Mouse (Mus musculus) erythroblast, embryonic 14.5 days (primary cell): ENCODE data around the gene Mcat. TPM values are rescaled to one million over a fixed set of nuclear protein-coding genes. Genes with fewer than 3 reads are reported as not detected.

Experiments
- H3K27me3 ChIP-seq: 2 replicates; pipeline ENCODE4 v1.6.1; 2012; ENCODE audit warnings: inconsistent platforms; ENCODE audit not compliant: control insufficient read depth
- H3K36me3 ChIP-seq: 2 replicates; pipeline ENCODE4 v1.6.1; 2012; ENCODE audit warnings: mild to moderate bottlenecking, inconsistent platforms; ENCODE audit not compliant: control insufficient read depth
- H3K4me1 ChIP-seq: 2 replicates; pipeline ENCODE4 v1.6.1; 2012; ENCODE audit warnings: inconsistent platforms; ENCODE audit not compliant: control insufficient read depth
- H3K4me3 ChIP-seq: replicated peaks from 2 replicates; pipeline ENCODE3; 2012; ENCODE audit warnings: moderate library complexity, mild to moderate bottlenecking, inconsistent platforms
- H3K9me3 ChIP-seq: 2 replicates; pipeline ENCODE4 v1.6.1; 2012; ENCODE audit warnings: low read length, inconsistent platforms, mixed read lengths; ENCODE audit not compliant: control insufficient read depth
- GATA1 ChIP-seq: IDR thresholded peaks from 2 replicates; pipeline ENCODE4 v1.6.1; 2012; ENCODE audit warnings: low read length, inconsistent platforms, mixed read lengths
- TAL1 ChIP-seq: IDR thresholded peaks from 3 replicates; pipeline ENCODE4 v1.6.1; 2012; ENCODE audit warnings: low read length, inconsistent platforms, mixed read lengths
- polyA plus RNA-seq: library from polyadenylated mRNA; stranded (reverse); fragments of >175 nt; gene quantifications from 2 replicates; pipeline ENCODE4 v1.2.3, GENCODE M21; 2012

Mcat gene
- polyA plus RNA-seq, 1 experiment = 2.0 TPM

DNA sequence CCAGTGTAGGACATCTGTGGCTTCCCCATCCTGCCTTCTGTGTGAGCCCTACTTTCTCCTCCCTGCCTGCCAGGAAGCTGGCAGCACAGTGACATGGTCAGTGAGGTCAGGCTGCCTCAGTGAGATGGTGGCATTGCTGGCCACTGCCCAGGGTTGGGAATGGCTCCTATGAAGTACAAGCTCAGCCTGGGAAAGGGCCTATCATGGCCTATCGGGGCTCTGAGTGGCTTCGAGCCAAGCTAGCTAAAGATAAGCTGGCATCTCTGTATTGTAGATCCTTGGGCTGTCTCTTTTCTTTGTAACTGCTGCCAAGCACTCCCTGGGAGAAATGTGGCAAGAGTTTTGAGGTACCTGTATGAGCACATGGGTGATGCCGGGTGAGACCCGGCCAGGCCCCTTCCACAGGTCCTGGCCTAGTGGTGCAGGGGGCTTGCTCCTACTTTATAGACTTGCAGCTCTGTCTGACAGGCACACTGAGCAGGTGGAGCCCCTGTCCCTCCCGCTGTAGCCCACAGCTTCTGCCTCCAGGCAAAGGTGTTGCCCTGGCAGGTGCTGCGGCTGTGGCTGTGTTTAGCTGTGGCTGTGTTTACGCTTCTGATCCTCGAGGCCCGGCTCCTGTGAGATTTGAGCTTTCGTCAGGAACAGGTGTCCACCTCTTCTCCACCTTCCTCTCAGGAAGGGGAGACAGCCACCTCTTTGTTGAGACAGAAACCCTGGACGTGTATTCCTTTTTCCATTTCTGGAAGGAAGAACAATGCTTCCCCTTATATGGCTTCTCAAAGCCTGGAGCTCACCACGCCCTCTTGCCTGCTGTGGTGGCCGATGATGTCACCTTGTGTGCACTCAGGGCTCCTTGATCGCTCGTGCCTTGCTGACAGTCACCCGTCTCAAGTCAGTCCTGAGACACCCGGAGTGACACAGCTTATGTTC lies 28.4 kb downstream of the Mcat start:
- Histone ChIP-seq H3K36me3 (no peaks in the 10 kb centered on the region), H3K9me3 (no peaks in the 10 kb centered on the region), H3K27me3 (peaks cover 17% of the 10 kb centered on the region), H3K4me3 (no peak overlapping the region), H3K4me1 (peaks cover 2% of the 10 kb centered on the region)
- no peak for TF ChIP-seq GATA1
- TF ChIP-seq TAL1 = no peak

DNA sequence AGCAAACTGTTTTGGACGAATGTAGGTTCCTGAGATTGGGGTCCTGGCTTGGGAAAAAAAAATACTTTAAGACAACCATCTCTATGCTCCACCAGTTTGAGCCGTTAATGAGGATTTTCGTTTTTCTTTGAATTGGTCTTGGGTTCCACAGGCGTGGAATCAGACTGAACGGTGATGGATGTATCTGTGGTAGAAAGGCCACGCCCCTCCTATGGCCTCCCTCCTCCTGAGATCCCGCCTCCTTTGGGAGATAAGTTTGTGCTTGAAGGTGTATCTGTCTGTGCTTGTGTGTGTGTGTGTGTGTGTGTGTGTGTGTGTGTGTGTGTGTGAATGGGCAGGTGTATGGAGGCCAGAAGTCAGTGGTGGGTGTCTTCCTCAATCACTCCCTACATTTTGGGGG lies 31.0 kb downstream of the Mcat start:
- no peak for TF ChIP-seq GATA1
- TF ChIP-seq TAL1 = no peak
- Histone ChIP-seq H3K9me3 (no peaks in the 10 kb centered on the region), H3K36me3 (no peaks in the 10 kb centered on the region), H3K4me1 (peaks cover 2% of the 10 kb centered on the region), H3K27me3 (peaks cover 43% of the 10 kb centered on the region), H3K4me3 (no peak overlapping the region)

DNA sequence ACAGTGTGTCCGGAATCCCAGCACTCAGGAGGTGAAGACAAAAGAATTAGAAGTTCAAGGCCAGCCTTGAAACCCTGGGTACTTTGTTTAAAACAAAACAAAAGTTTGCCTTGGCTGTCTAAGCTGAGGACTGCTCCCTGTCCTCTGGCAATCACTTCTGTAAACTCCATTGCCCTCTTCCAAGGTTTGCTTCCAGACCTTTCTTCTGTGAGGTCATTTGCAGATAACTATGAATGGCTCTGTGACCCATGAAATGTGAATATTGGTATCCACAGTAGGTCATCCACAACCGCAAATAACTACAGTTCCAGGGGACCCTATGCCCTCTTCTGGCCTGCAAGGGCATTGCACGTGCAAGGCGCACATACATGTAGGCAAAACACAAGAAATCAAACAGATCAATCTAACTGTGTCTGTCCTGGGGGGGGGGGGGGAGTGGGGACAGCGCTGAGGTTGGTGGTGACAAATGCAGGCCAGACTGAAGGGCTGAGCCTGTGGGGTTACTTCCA lies 31.6 kb downstream of the Mcat start:
- no peak for TF ChIP-seq GATA1
- no peak for TF ChIP-seq TAL1
- no peak overlapping the region for H3K4me3 ChIP-seq
- H3K4me1 ChIP-seq = peaks cover 6% of the 10 kb centered on the region
- no peaks in the 10 kb centered on the region for H3K36me3 ChIP-seq
- peaks cover 49% of the 10 kb centered on the region for H3K27me3 ChIP-seq
- peaks cover under 1% of the 10 kb centered on the region; the same call in 1 of the 2 replicates for H3K9me3 ChIP-seq

DNA sequence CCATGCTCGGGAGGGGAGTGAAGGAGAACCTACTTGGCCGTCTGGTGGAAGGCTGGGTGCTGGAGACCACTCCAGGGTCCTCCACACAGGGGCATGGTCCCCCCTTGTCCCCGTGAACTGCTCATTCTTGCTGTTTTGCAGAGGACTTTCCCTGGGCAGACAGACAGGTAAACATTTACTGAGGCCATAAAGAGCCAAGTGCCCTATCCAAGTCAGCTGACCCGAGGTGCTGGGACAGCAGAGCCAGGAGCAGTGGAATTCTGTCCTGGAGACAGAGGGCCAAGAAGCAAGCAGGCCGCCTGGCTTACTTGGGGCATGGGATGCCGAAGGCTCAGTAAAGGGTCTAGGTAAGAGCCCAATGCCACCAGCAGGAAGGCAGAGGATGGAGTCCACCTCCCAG lies 32.9 kb downstream of the Mcat start:
- no peak overlapping the region for H3K4me3 ChIP-seq
- TF ChIP-seq GATA1 = no peak
- no peak for TF ChIP-seq TAL1
- no peaks in the 10 kb centered on the region for H3K36me3 ChIP-seq
- peaks cover 62% of the 10 kb centered on the region for H3K27me3 ChIP-seq
- peaks cover 4% of the 10 kb centered on the region; the same call in 1 of the 2 replicates for H3K9me3 ChIP-seq
- peaks cover 16% of the 10 kb centered on the region for H3K4me1 ChIP-seq

DNA sequence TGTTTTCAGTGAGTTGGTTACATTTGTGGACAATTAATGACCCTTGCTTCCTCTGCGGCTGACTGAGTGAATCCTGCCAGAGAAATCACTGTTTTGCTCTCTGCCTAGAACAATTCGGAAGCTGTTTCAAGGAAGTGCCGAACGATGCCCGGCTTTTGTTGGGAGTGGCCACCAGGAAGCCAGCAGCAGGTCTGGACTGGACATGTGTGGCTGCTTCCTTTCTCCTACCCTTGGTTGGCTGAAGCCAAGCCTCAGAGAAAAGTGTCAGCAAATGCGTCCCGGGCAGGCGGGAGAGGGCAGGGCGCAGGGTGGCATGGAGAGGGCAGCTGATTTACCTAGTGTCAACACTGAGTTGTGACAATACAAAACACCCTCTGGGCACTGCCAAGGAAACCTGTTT lies 33.4 kb downstream of the Mcat start:
- Histone ChIP-seq H3K9me3 (peaks cover 4% of the 10 kb centered on the region; the same call in 1 of the 2 replicates), H3K4me3 (no peak overlapping the region), H3K4me1 (peaks cover 16% of the 10 kb centered on the region), H3K36me3 (no peaks in the 10 kb centered on the region), H3K27me3 (peaks cover 67% of the 10 kb centered on the region)
- TF ChIP-seq TAL1 = no peak
- TF ChIP-seq GATA1 = no peak

DNA sequence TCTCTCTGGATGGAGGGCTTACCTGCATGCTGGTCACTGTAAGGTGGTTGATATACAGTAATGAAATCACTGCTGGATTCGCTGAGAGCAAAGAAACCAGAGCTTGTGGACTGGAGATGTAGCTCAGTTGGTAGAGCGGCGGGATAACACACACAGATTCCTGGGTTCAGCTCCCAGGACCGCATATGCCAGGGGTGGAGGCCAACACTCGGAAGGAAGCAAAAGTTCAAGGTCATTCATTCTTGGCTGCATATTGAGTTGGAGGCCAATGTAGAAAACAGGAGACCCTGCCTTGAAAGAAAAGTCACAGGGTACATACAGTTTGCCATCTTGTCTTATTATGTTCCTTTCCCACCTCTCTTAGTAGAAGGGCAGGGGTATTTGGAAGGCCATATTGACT lies 33.8 kb downstream of the Mcat start:
- H3K9me3 ChIP-seq = peaks cover 4% of the 10 kb centered on the region; the same call in 1 of the 2 replicates
- H3K4me3 ChIP-seq = no peak overlapping the region
- H3K4me1 ChIP-seq = peaks cover 16% of the 10 kb centered on the region
- TF ChIP-seq GATA1 = no peak
- no peak for TF ChIP-seq TAL1
- peaks cover 72% of the 10 kb centered on the region for H3K27me3 ChIP-seq
- no peaks in the 10 kb centered on the region for H3K36me3 ChIP-seq

DNA sequence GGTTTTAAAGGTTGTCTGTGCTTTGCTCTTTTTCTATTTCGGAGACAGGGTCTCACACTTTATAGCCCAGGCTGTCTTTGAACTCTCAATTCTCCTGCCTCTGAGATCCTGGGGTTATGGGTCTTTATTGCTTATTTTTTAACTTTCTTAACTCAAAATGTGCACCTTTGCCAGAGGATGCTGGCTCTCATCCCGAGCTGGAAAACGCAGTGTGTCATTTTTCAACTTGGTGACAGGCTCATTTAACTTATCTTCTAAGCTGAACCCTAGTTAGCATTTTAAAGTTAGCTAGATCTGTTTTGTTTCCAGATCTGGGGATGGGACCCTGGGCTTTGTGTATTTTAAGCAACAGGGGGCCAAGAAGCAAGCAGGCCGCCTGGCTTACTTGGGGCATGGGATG lies 34.7 kb downstream of the Mcat start:
- H3K4me1 ChIP-seq = peaks cover 16% of the 10 kb centered on the region
- H3K9me3 ChIP-seq = peaks cover 4% of the 10 kb centered on the region; the same call in 1 of the 2 replicates
- no peak for TF ChIP-seq GATA1
- TF ChIP-seq TAL1 = no peak
- H3K27me3 ChIP-seq = peaks cover 80% of the 10 kb centered on the region
- no peak overlapping the region for H3K4me3 ChIP-seq
- H3K36me3 ChIP-seq = no peaks in the 10 kb centered on the region

DNA sequence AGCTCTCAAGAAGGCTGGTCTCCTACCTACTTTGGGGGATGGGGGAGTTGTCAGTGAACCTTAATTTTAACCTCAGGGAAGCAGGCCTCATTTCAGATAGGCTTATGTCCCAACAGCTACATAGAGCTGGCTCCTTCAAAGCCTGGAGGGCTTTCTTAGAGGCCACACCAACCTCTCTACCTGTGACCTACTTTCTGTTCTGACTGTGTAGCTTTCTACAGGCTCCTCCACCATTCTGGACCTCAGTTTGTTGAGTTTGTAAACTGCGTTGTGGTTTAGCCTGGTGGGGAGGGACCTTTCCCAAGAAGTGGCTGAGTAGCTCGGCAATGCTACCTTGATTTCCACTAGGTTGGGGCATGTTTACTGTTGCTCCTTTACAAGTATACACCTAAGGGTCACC lies 35.8 kb downstream of the Mcat start:
- H3K4me3 ChIP-seq = no peak overlapping the region
- peaks cover 4% of the 10 kb centered on the region; the same call in 1 of the 2 replicates for H3K9me3 ChIP-seq
- TF ChIP-seq TAL1 (no peak), GATA1 (no peak)
- peaks cover 19% of the 10 kb centered on the region for H3K4me1 ChIP-seq
- no peaks in the 10 kb centered on the region for H3K36me3 ChIP-seq
- peaks cover 89% of the 10 kb centered on the region for H3K27me3 ChIP-seq

DNA sequence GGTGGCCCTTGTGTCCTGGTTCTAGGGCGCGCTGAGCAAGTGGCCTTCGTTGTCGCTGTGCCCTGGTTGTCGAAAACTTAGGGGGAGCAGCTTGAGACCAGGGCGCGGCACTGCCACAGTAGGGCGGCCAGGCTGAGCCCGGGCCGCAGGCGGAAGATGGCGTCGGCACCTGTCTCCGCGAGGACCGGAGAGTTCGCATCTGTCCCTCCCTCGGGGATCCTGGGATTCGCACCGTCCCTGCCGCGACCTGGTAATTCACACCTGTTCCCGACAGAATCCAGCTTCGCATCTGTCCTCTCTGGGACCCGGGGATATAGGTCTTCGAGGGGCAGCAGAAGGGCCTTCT lies 36.5 kb downstream of the Mcat start:
- Histone ChIP-seq H3K27me3 (peaks cover 92% of the 10 kb centered on the region), H3K9me3 (peaks cover 4% of the 10 kb centered on the region; the same call in 1 of the 2 replicates), H3K4me3 (peak overlapping the region; percentile 62), H3K36me3 (no peaks in the 10 kb centered on the region), H3K4me1 (peaks cover 16% of the 10 kb centered on the region)
- TF ChIP-seq GATA1 (no peak), TAL1 (no peak)
